Mouse (Mus musculus) bone marrow, adult 2 months (tissue): ENCODE data around the gene Senp7.

Experiments used
- CTCF ChIP-seq: fragments of 200-500 bp; IDR thresholded peaks from 2 replicates; pipeline ENCODE4 v1.5.1; 2011; ENCODE audit warnings: low read length, control low read depth; ENCODE audit not compliant: control insufficient read depth, insufficient read depth
- POLR2A ChIP-seq: fragments of 200-500 bp; IDR thresholded peaks from 2 replicates; pipeline ENCODE4 v1.6.1; 2011; ENCODE audit warnings: low read depth, mild to moderate bottlenecking, control low read depth, low read length, borderline replicate concordance; ENCODE audit not compliant: control insufficient read depth

DNA sequence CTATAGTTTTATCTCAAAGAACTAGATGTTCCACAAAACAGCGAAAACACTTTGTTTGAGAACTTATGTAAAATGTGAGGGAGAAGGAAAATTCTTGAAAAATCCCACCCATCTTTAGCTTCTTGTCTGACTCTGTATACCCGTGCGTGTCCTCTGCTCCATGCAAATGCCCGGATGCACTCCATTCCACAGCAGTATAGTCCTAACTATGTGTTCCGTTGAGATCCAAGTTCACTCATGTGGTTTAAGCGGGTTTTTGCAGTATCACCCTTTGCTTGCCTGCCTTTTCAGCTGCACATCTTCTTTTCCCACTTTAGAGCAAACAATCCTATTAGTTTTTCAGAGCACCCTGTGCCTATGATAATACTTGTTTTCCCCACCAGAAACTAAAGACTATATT lies 11.6 kb upstream of the Senp7 start:
- TF ChIP-seq CTCF (no peak), POLR2A (no peak)
